Comparison of ENCODE assay signal across 8 mouse cellular contexts in the genomic region with DNA sequence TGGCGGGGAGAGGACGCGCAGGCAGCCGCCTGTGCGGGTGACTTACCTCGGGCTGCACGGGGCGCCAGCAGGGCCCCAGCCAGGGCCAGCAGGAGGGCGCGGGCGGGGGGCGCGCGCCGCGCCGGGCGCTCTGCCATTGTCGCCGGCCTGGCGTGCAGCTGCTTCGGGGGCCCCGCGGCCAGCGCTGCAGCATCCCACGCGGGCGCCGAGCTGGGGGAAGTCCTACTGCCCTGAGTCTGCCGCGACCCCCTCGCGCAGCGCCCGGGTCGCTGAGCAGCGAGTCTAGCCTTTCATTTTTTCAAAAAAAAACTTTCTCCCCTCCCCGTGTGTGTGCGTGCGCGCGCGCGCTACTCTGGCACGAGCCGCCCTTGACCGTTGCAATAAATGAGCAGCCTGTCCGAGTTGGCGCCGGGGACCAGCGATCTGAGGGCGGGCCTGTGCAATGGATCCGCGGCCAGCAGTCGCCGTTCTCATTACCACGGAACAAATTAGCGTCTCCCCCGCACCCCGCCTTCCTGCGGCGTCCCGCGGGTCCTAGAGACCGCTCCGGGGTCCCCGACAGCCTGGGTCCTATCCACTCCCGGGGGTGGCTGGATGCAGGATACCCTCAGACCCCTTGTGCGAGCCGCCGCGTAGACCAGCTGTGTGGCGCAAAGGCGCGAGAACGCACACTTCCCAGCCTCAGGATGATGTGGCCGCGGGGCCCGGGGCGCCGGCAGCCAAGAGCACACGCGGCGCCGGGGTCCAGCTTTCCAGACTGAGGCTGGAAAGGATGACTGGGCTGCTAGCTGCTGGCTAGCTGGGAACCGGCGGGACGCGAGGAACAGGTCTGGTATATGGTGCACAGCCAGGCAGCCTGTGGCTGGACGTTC. TPM values are rescaled to one million over a fixed set of nuclear protein-coding genes. Genes with fewer than 3 reads are reported as not detected.
DNase-seq lines count a peak whose midpoint lies in the region; ATAC-seq and TF ChIP-seq lines count a peak whose summit lies in the region.

No protein-coding gene starts in this region.

- no peaks in the 10 kb centered on the region for H3K27me3 ChIP-seq in thymus, adult 2 months (ENCODE audit: control insufficient read depth, insufficient read depth, low read length)
- peaks cover 42% of the 10 kb centered on the region for H3K27me3 ChIP-seq in forebrain, embryonic 12.5 days
- H3K27me3 ChIP-seq in heart, embryonic 15.5 days: peaks cover 24% of the 10 kb centered on the region
- H3K27me3 ChIP-seq in liver, embryonic 14.5 days (ENCODE audit: control insufficient read depth, insufficient read depth, low read length): peaks cover 22% of the 10 kb centered on the region

- ATAC-seq in forebrain, embryonic 12.5 days (ENCODE audit: low FRiP score): peak; percentile 72
- peak; percentile 64 for ATAC-seq in heart, embryonic 15.5 days (replicated peaks; ENCODE audit: insufficient number of reproducible peaks, insufficient read depth, low FRiP score, low read depth)
- no peak for ATAC-seq in liver, embryonic 14.5 days (ENCODE audit: insufficient read depth)

- H3K9me3 ChIP-seq in forebrain, embryonic 12.5 days: no peaks in the 10 kb centered on the region
- no peaks in the 10 kb centered on the region for H3K9me3 ChIP-seq in heart, embryonic 15.5 days (replicated peaks)
- no peaks in the 10 kb centered on the region for H3K9me3 ChIP-seq in liver, embryonic 14.5 days (ENCODE audit: control insufficient read depth, low read length)

- no peaks in the 10 kb centered on the region for H3K36me3 ChIP-seq in thymus, adult 2 months (ENCODE audit: control insufficient read depth, insufficient read depth, low read length)
- no peaks in the 10 kb centered on the region for H3K36me3 ChIP-seq in forebrain, embryonic 12.5 days (replicated peaks)
- no peaks in the 10 kb centered on the region for H3K36me3 ChIP-seq in heart, embryonic 15.5 days
- no peaks in the 10 kb centered on the region for H3K36me3 ChIP-seq in liver, embryonic 14.5 days (replicated peaks; ENCODE audit: control insufficient read depth, insufficient read depth, low read depth)

- TF ChIP-seq CTCF in thymus, adult 2 months (IDR thresholded peaks at IDR 0.05; ENCODE audit: borderline replicate concordance, control insufficient read depth, extremely low read depth, insufficient read depth, low read length, poor library complexity): no peak
- TF ChIP-seq CTCF in liver, embryonic 14.5 days (IDR thresholded peaks at IDR 0.05; ENCODE audit: low read depth): no peak

- no peak for TF ChIP-seq EP300 in liver, embryonic 14.5 days (IDR thresholded peaks at IDR 0.05; ENCODE audit: low read depth)

- peak overlapping the region; percentile 50 for H3K4me3 ChIP-seq in thymus, adult 2 months (ENCODE audit: control insufficient read depth, insufficient read depth, low read length)
- H3K4me3 ChIP-seq in forebrain, embryonic 12.5 days (replicated peaks): peak overlapping the region; percentile 67
- peak overlapping the region; percentile 65 for H3K4me3 ChIP-seq in heart, embryonic 15.5 days
- H3K4me3 ChIP-seq in liver, embryonic 14.5 days (ENCODE audit: insufficient read depth in 1 of 2, low read depth in 2 of 2, low read length in 2 of 2): peak overlapping the region; percentile 31 to 32

- H3K9ac ChIP-seq in forebrain, embryonic 12.5 days: peak overlapping the region; percentile 68
- H3K9ac ChIP-seq in heart, embryonic 15.5 days: peak overlapping the region; percentile 58
- H3K9ac ChIP-seq in liver, embryonic 14.5 days (replicated peaks): no peak overlapping the region

- peak overlapping the region; percentile 99 for H3K4me2 ChIP-seq in forebrain, embryonic 12.5 days
- peak overlapping the region; percentile 95 for H3K4me2 ChIP-seq in heart, embryonic 15.5 days
- peak overlapping the region; percentile 34 for H3K4me2 ChIP-seq in liver, embryonic 14.5 days (ENCODE audit: low read depth)

- TF ChIP-seq POLR2A in thymus, adult 2 months (IDR thresholded peaks at IDR 0.05; ENCODE audit: control insufficient read depth, extremely low read depth, insufficient read depth, low read length, poor library complexity): no peak

- peak overlapping the region; percentile 44; the same call in 1 of the 2 replicates for H3K27ac ChIP-seq in thymus, adult 2 months (ENCODE audit: control insufficient read depth, insufficient read depth, low read length)
- 0 out of 2 replicates have a peak overlapping the region, but pooled peaks have one; percentile 31 for H3K27ac ChIP-seq in forebrain, embryonic 12.5 days
- H3K27ac ChIP-seq in heart, embryonic 15.5 days: peak overlapping the region; percentile 46
- H3K27ac ChIP-seq in liver, embryonic 14.5 days: no peak overlapping the region

- WGBS in thymus, adult 2 months: 4% methylated on average over 89 of the region's 90 CpGs
- whole genome bisulfite sequencing in forebrain, embryonic 12.5 days: under 1% methylated on average over 76 of the region's 90 CpGs
- under 1% methylated on average over 76 of the region's 90 CpGs for WGBS in heart, embryonic 15.5 days
- WGBS in liver, embryonic 14.5 days (ENCODE audit: insufficient replicate concordance): under 1% methylated on average over 85 of the region's 90 CpGs

- DNase-seq in thymus, adult 2 months: no peak
- DNase-seq in thymus, postnatal 0 days (ENCODE audit: low spot score): no peak
- peak; percentile 84 for DNase-seq in kidney, postnatal 14 days
- DNase-seq in liver, embryonic 14.5 days (ENCODE audit: low read depth in 3 of 3, low spot score in 3 of 3): no peak
- DNase-seq in ovary, adult 18-20 months (ENCODE audit: low spot score): peak; percentile 43
- DNase-seq in urinary bladder, postnatal 4 days (ENCODE audit: low spot score in 2 of 2): peak; percentile 82 to 83

- 0 out of 2 replicates have a peak, but pooled peaks cover 4% of the 10 kb centered on the region for H3K4me1 ChIP-seq in thymus, adult 2 months (replicated peaks; ENCODE audit: control insufficient read depth, insufficient read depth, low read length)
- H3K4me1 ChIP-seq in forebrain, embryonic 12.5 days: peaks cover 24% of the 10 kb centered on the region
- H3K4me1 ChIP-seq in heart, embryonic 15.5 days (replicated peaks): peaks cover 17% of the 10 kb centered on the region
- peaks cover 0 to 2% of the 10 kb centered on the region in 2 experiments; a peak in 2 of 4 replicates for H3K4me1 ChIP-seq in liver, embryonic 14.5 days (replicated peaks; ENCODE audit: control insufficient read depth in 2 of 2, insufficient read depth in 2 of 2, low read length in 1 of 2)

RNA-seq across cellular contexts. Expression of a gene that starts 7.0 kb away (rescaled TPM):
- polyA plus RNA-seq in thymus, adult 2 months (2012; rRNA removed): 28.4 and 29.0 TPM in 2 replicates
- 14.7 and 18.3 TPM in 2 replicates for polyA plus RNA-seq in thymus, postnatal 0 days (2015; fragmentation: Nextera tagmentation; extraction: Ambion mirVana)
- polyA plus RNA-seq in forebrain, embryonic 12.5 days (2016; fragmentation: Nextera tagmentation; extraction: Ambion mirVana): 1.8 and 2.1 TPM in 2 replicates
- 2.1 and 6.1 TPM in 2 replicates for polyA plus RNA-seq in heart, embryonic 15.5 days (2015; fragmentation: Nextera tagmentation; extraction: Ambion mirVana)
- polyA plus RNA-seq in liver, embryonic 14.5 days (2012; rRNA removed): 1.6 and 1.9 TPM in 2 replicates
- polyA plus RNA-seq in liver, embryonic 14.5 days (2014; fragmentation: Nextera tagmentation; extraction: Ambion mirVana): 1.9 TPM in 2 replicates

Comparison
In these comparisons a context has a peak if more than half of its experiments do, and no peak if none do; other contexts are left out.
1. DNase-seq: peak in kidney, postnatal 14 days (single experiment), ovary, adult 18-20 months (single experiment) and urinary bladder, postnatal 4 days (2 of 2); none in thymus, adult 2 months (single experiment), thymus, postnatal 0 days (single experiment) and liver, embryonic 14.5 days (0 of 3).
2. H3K4me2 ChIP-seq: peak in every context shown above with its lines; median percentile 99 in forebrain, embryonic 12.5 days; 95 in heart, embryonic 15.5 days; 34 in liver, embryonic 14.5 days.
3. Peak in every context shown above with its lines, with median percentiles within 50 percentile points of each other: H3K4me3 ChIP-seq.